Mouse (Mus musculus): ENCODE data around the gene Morn1.
A peak's percentile ranks its signal among the peaks of the same experiment; 100 is the strongest.

Gene Morn1

GRCm38 (mm10) chr4:155139281-155140045 lies 53.1 kb downstream of the Morn1 start:
- DNase-seq (ENCODE audit: low spot score in 2 of 2), result no peak

DNA sequence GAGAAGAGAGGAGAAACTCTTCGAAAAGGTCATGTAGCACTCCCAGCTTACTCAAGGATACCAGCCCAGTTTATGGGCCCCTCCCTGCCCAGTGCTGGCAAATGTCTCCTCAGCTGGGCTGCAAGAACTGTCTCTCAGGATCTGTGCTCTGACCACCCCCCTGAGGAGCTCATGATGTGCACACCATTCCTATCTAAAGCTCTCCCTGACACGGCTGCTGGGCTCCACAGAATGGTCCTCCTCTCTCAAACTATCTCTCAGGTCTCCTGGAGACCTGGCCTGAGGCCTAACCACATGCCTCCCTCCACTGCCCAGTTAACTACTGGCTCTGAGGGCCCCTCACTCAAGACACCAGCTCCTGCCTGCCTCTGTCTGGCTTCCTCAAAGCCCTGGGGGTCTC lies 53.8 kb downstream of the Morn1 start:
- DNase-seq (ENCODE audit: low spot score in 2 of 2), result no peak

GRCm38 (mm10) chr4:155140795-155141265 lies 54.5 kb downstream of the Morn1 start:
- no peak for DNase-seq (ENCODE audit: low spot score in 2 of 2)

GRCm38 (mm10) chr4:155142836-155143235 lies 56.5 kb downstream of the Morn1 start:
- DNase-seq (ENCODE audit: low spot score in 2 of 2), result no peak

DNA sequence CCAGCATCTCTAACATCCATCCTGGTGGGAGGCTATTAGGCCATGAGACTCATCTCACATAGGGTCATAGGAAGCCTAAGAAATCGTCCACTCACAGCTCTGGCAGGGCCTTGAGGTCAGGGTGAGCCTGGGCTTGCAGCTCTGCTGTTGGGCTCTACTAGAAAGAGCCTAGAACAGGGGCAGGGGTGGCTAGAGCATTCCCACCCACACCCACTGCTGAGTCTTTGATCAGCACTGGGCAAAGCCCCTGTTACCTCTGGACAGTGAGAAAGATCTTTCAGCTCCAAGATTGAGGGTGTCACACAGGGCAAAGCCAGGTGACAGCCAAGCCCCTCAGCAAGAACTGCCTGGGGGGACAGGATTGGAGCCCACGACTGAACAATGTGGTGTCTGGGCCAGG lies 57.0 kb downstream of the Morn1 start:
- DNase-seq (ENCODE audit: low spot score in 2 of 2), result no peak

- DNase-seq (ENCODE audit: low spot score in 2 of 2), result peak; percentile 84 to 85
These were observed 57.6 kb downstream of the Morn1 start for GRCm38 (mm10) chr4:155143871-155144502.

DNA sequence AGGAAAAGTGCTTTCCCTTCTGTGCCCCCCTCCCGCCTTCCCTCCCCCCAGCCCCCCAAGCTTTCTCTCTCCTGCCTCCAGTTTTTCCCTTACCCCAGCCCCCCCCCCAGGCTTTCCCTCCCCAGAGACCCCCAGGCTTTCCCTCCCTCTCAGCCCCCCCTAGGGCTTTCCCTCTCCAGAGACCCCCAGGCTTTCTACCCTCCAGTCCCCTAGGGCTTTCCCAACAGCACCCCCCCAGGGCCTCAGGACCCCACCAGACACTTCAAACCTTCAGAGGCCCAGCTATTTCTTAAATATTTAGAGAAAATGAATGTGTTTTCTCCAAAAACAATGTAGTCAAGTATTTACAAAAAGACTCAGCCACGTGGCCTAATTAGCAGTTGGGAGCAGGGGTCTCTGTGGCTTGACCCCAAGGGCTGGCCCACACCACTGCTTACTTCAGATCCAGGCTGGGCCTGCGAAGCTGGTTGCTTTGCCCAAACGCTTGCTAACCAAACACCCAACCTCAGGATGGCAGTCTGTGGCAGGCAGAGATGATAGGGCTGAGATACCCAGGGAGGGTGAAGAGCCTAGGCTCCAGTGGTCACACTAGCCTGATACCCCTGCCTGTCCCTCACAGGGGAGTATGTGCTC lies 58.3 kb downstream of the Morn1 start:
- no peak for DNase-seq (ENCODE audit: low spot score in 2 of 2)

DNA sequence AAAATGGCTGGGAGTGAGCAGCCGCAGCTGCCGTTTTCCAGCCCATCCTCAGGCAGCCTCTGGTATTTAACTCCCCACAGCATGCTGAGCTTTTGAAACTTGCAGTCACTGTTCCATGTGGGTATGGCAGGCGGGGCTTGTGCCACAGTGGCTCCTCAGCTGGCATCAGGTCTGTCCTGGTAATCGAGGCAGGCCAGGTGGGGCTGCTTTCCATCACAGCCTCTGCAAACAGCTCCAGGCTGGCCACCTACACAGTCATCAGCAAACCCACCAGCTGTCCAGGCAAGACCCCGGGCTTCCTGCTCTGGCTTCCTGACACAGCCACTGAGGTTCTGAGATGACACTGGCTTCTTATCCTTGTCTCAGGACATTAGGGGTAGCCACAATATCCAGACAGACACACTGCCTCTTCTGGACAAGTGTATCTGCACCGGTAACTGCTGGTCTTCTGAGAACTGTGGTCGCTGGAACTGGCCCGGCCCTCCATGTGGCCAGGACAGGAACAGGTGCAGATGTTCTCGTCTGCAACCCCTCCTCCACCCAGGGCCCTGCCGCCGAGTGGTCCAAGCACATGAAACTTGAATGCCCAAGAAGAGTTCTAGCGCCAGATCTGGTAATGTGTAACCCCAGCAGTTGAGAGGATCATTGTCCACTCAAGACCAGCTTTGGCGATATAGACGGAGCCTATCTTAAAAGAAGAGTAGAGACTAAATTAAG lies 59.9 kb downstream of the Morn1 start:
- no peak for DNase-seq (ENCODE audit: low spot score in 2 of 2)

DNA sequence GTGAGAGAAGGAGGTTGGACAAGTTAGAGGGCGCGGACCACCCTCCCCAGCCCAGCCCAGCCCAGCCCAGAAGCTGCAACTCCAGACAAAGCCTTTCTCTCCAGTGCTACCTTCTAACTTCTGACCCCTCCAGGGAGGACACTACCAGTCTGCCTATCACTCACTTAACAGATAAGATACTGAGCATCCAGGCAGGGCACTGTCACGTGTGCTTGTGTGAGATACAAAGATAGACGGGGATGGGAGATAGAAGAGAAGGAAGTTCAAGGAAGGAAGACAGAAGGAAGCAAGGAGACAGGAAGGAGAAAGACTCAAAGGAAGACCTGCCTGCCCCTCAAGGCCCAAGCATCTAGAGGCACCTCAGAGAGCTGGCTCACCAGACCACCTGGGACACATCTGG lies 62.1 kb downstream of the Morn1 start:
- no peak for DNase-seq (ENCODE audit: low spot score in 2 of 2)

- peak in 1 of 2 experiments; percentile 64 for DNase-seq (ENCODE audit: low spot score in 2 of 2)
These were observed 62.7 kb downstream of the Morn1 start for GRCm38 (mm10) chr4:155148910-155149698.

DNA sequence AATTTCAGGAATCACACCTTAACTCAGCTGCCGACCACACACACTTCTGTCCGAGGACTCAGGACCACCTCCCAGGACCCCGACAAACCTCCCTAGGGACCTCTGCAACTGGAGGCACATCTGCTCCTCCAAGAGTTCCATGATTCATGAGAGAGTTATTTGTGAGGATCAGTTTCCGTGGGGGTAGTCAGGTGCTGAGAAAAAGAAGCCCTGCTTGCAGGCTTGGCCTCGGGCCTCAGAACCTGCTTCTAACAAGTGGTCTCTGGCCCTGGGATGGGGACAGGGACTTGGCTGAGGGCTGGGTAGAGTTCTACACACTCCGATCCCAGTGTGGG lies 63.5 kb downstream of the Morn1 start:
- DNase-seq (ENCODE audit: low spot score in 2 of 2), result no peak

- peak; percentile 73 to 75 for DNase-seq (ENCODE audit: low spot score in 2 of 2)
These were observed 64.1 kb downstream of the Morn1 start for GRCm38 (mm10) chr4:155150276-155151113.

GRCm38 (mm10) chr4:155151221-155151788 lies 64.9 kb downstream of the Morn1 start:
- no peak for DNase-seq (ENCODE audit: low spot score in 2 of 2)

- DNase-seq (ENCODE audit: low spot score in 2 of 2), result no peak
These were observed 65.5 kb downstream of the Morn1 start for GRCm38 (mm10) chr4:155151845-155152244.

DNA sequence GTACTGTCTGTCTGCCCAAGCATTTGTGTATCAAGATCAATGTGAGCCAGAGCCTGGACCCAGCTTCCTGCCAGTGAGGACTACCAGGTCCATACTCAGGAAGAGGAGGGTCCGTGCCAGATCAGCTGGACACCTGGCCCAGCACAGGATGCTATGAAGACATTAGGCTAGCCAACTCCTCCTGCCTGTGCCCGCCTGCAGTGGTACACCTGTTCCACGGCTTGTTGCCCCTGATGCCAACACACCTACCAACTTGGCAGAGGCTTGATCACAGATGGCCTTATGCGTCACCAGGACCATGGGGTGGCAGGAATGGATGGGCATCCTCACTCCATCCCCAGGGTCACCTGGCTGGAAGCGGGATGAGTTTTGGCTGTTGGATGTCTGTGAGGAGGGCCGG lies 66.1 kb downstream of the Morn1 start:
- no peak for DNase-seq (ENCODE audit: low spot score in 2 of 2)

DNA sequence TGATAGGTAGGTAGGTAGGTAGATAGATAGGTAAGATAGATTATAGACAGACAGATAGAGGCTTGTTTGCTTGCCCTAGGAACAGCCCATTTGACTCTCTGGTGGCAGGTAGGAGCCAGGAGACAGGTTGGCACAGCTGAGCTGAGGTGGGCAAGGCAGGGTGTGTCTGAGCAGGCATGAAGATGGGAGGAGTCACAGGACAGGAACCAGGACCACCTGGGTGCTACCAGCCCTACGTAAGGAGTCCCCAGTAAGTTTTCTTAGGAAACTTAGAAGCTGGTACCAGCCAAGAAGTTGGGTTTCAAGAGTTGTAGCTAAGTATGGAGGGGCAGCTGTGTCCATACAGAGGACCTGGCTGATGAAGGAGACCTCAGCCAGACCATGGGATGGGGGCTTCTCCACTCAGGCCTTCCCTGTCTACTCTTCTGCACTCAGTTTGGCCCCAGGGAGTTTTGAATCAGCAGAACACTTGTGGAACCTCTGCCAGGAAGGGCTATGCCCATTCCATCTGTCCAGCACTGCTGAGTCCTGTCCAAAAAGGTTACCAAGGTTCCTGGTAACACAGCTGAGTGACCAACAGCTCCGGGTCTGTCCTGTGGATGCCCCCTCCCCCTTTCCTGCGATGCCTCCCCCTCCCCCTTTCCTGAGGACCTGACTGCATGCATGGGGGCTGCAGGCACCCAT lies 67.2 kb downstream of the Morn1 start:
- no peak for DNase-seq (ENCODE audit: low spot score in 2 of 2)

DNA sequence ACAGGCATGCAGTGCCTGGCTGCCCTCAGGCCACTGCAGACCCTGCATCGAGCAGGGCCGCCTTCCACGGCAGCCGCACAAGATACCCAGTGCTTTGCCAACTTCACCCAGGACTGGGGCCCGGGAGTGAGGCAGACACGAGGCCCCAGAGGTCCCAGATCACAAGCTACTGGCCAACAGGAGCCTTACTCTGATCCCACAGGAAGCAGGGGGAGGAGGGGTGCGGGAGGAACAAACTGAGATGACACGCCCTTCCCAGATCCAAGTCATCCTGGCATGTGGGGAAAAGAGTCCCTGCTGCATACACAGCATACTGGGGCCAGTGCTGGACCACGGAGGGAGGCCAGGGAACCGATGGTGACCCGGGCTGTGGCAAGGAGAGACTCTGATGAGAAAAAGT lies 68.6 kb downstream of the Morn1 start:
- no peak for DNase-seq (ENCODE audit: low spot score in 2 of 2)

DNA sequence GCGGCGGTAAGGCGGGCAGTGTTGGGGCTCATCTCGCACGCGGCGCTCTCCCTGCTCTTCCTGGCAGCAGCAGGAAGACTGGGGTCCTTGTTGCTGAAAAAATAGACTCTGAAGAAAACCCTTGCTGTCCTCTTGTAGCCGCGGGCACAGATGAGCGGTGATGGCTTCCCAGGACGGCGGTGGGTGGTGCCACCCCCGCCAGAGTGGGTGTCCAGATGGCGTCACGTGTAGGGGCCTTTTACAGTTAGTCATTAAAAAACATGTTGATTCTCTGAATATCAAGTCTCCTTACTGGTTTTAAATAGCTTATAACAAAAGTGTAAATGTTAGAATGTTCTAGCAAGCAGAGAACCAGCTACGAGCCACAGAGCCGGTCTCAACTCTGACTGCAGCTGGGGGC lies 70.4 kb downstream of the Morn1 start:
- DNase-seq (ENCODE audit: low spot score in 2 of 2), result no peak

GRCm38 (mm10) chr4:155157871-155158542 lies 71.6 kb downstream of the Morn1 start:
- no peak for DNase-seq (ENCODE audit: low spot score in 2 of 2)
